Mouse (Mus musculus): Measurements from ENCODE around the gene Rbms3. TPM values are rescaled to one million over a fixed set of nuclear protein-coding genes. Genes with fewer than 3 reads are reported as not detected.

The Rbms3 gene
- polyA plus RNA-seq, 1 experiment from 2014 or later = 41.2 TPM

GRCm38 (mm10) chr9:116592486-116592885 lies 1037.2 kb downstream of the Rbms3 start:
- WGBS (ENCODE audit: insufficient replicate concordance) = 81% methylated on average over 4 of the region's 4 CpGs
- Histone ChIP-seq H3K9me3 (replicated peaks; ENCODE audit: control insufficient read depth, low read length) (peaks cover 2% of the 10 kb centered on the region; the same call in 1 of the 2 replicates), H3K4me3 (ENCODE audit: low read depth, low read length) (no peak overlapping the region), H3K4me2 (no peak overlapping the region), H3K4me1 (ENCODE audit: control insufficient read depth, insufficient read depth, low read length) (no peaks in the 10 kb centered on the region), H3K36me3 (ENCODE audit: control insufficient read depth, insufficient read depth, low read length) (no peaks in the 10 kb centered on the region), H3K27me3 (ENCODE audit: control insufficient read depth, insufficient read depth, low read length) (no peaks in the 10 kb centered on the region), H3K9ac (ENCODE audit: low read depth, low read length) (no peak overlapping the region), H3K27ac (ENCODE audit: low read depth, low read length) (no peak overlapping the region)
- no peak for ATAC-seq (replicated peaks; ENCODE audit: insufficient number of reproducible peaks, low FRiP score, low TSS enrichment)

GRCm38 (mm10) chr9:116591071-116591470 lies 1038.6 kb downstream of the Rbms3 start:
- ATAC-seq (replicated peaks; ENCODE audit: insufficient number of reproducible peaks, low FRiP score, low TSS enrichment) = no peak
- H3K9me3 ChIP-seq (replicated peaks; ENCODE audit: control insufficient read depth, low read length) = peaks cover 2% of the 10 kb centered on the region; the same call in 1 of the 2 replicates
- H3K4me2 ChIP-seq = no peak overlapping the region
- 82% methylated on average over 9 of the region's 9 CpGs for WGBS (ENCODE audit: insufficient replicate concordance)
- H3K4me3 ChIP-seq (ENCODE audit: low read depth, low read length) = no peak overlapping the region
- H3K27me3 ChIP-seq (ENCODE audit: control insufficient read depth, insufficient read depth, low read length) = no peaks in the 10 kb centered on the region
- no peak overlapping the region for H3K27ac ChIP-seq (ENCODE audit: low read depth, low read length)
- no peaks in the 10 kb centered on the region for H3K4me1 ChIP-seq (ENCODE audit: control insufficient read depth, insufficient read depth, low read length)
- H3K36me3 ChIP-seq (ENCODE audit: control insufficient read depth, insufficient read depth, low read length) = no peaks in the 10 kb centered on the region
- no peak overlapping the region for H3K9ac ChIP-seq (ENCODE audit: low read depth, low read length)

- Histone ChIP-seq H3K9ac (ENCODE audit: low read depth, low read length) (no peak overlapping the region), H3K4me2 (no peak overlapping the region), H3K9me3 (replicated peaks; ENCODE audit: control insufficient read depth, low read length) (no peaks in the 10 kb centered on the region), H3K4me3 (ENCODE audit: low read depth, low read length) (no peak overlapping the region), H3K27ac (ENCODE audit: low read depth, low read length) (no peak overlapping the region), H3K4me1 (ENCODE audit: control insufficient read depth, insufficient read depth, low read length) (no peaks in the 10 kb centered on the region), H3K36me3 (ENCODE audit: control insufficient read depth, insufficient read depth, low read length) (no peaks in the 10 kb centered on the region), H3K27me3 (ENCODE audit: control insufficient read depth, insufficient read depth, low read length) (no peaks in the 10 kb centered on the region)
- WGBS (ENCODE audit: insufficient replicate concordance) = 57% methylated on average over 2 of the region's 2 CpGs
- no peak for ATAC-seq (replicated peaks; ENCODE audit: insufficient number of reproducible peaks, low FRiP score, low TSS enrichment)
Observed at GRCm38 (mm10) chr9:116569680-116570079, 1060.0 kb downstream of the Rbms3 start.

DNA sequence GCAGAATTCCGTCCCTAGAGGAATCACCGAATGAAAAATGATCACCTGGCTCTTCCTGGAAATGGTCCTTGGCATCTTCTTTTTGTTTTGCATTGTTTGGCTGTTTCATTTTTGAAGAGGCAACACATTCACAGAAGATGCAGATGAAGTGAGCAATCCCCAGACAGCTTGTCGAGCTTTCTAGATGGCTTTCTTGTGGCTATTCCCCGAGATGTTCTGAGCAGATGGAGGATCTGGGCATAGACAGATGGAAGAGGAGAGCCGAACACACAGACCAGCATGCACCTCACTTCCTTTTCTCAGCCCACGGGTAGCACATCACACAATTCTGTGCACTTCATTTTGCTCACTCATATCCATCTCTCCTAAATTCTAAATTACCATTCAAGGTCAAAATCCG lies 1063.0 kb downstream of the Rbms3 start:
- Histone ChIP-seq H3K27me3 (ENCODE audit: control insufficient read depth, insufficient read depth, low read length) (no peaks in the 10 kb centered on the region), H3K9ac (ENCODE audit: low read depth, low read length) (no peak overlapping the region), H3K4me1 (ENCODE audit: control insufficient read depth, insufficient read depth, low read length) (no peaks in the 10 kb centered on the region), H3K4me2 (no peak overlapping the region), H3K36me3 (ENCODE audit: control insufficient read depth, insufficient read depth, low read length) (no peaks in the 10 kb centered on the region), H3K27ac (ENCODE audit: low read depth, low read length) (no peak overlapping the region), H3K4me3 (ENCODE audit: low read depth, low read length) (no peak overlapping the region), H3K9me3 (replicated peaks; ENCODE audit: control insufficient read depth, low read length) (no peaks in the 10 kb centered on the region)
- ATAC-seq (replicated peaks; ENCODE audit: insufficient number of reproducible peaks, low FRiP score, low TSS enrichment) = no peak
- WGBS (ENCODE audit: insufficient replicate concordance) = 87% methylated on average over 7 of the region's 7 CpGs

DNA sequence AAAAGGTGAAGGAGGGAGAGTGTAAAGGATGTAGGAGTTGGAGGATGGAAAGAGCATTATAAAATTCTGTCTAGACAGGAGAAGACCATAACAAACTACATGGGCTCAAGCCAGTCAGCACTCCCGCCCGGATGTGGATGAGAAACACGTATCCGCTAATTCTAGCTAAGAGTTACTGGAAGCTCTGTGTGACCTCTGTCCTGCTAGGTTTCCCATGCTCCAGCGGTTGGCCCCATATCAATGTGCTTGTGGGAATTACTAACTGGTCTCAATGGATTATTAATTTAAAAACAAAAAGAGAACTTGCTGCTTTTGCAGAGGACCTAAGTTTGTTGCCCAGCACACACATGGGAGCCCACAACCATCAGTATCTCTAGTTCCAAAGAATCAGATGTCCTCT lies 1071.9 kb downstream of the Rbms3 start:
- no peaks in the 10 kb centered on the region for H3K4me1 ChIP-seq (ENCODE audit: control insufficient read depth, insufficient read depth, low read length)
- no peaks in the 10 kb centered on the region for H3K9me3 ChIP-seq (replicated peaks; ENCODE audit: control insufficient read depth, low read length)
- H3K27ac ChIP-seq (ENCODE audit: low read depth, low read length) = no peak overlapping the region
- ATAC-seq (replicated peaks; ENCODE audit: insufficient number of reproducible peaks, low FRiP score, low TSS enrichment) = no peak
- H3K27me3 ChIP-seq (ENCODE audit: control insufficient read depth, insufficient read depth, low read length) = no peaks in the 10 kb centered on the region
- H3K36me3 ChIP-seq (ENCODE audit: control insufficient read depth, insufficient read depth, low read length) = no peaks in the 10 kb centered on the region
- 94% methylated on average over 5 of the region's 5 CpGs for WGBS (ENCODE audit: insufficient replicate concordance)
- H3K4me2 ChIP-seq = no peak overlapping the region
- no peak overlapping the region for H3K9ac ChIP-seq (ENCODE audit: low read depth, low read length)
- no peak overlapping the region for H3K4me3 ChIP-seq (ENCODE audit: low read depth, low read length)

- H3K36me3 ChIP-seq (ENCODE audit: control insufficient read depth, insufficient read depth, low read length) = no peaks in the 10 kb centered on the region
- H3K27me3 ChIP-seq (ENCODE audit: control insufficient read depth, insufficient read depth, low read length) = no peaks in the 10 kb centered on the region
- no peak overlapping the region for H3K27ac ChIP-seq (ENCODE audit: low read depth, low read length)
- no peak for ATAC-seq (replicated peaks; ENCODE audit: insufficient number of reproducible peaks, low FRiP score, low TSS enrichment)
- 39% methylated on average over 8 of the region's 8 CpGs for WGBS (ENCODE audit: insufficient replicate concordance)
- no peak overlapping the region for H3K9ac ChIP-seq (ENCODE audit: low read depth, low read length)
- no peak overlapping the region for H3K4me3 ChIP-seq (ENCODE audit: low read depth, low read length)
- H3K9me3 ChIP-seq (replicated peaks; ENCODE audit: control insufficient read depth, low read length) = no peaks in the 10 kb centered on the region
- no peaks in the 10 kb centered on the region for H3K4me1 ChIP-seq (ENCODE audit: control insufficient read depth, insufficient read depth, low read length)
- H3K4me2 ChIP-seq = no peak overlapping the region
Observed at GRCm38 (mm10) chr9:116556641-116557040, 1073.1 kb downstream of the Rbms3 start.

DNA sequence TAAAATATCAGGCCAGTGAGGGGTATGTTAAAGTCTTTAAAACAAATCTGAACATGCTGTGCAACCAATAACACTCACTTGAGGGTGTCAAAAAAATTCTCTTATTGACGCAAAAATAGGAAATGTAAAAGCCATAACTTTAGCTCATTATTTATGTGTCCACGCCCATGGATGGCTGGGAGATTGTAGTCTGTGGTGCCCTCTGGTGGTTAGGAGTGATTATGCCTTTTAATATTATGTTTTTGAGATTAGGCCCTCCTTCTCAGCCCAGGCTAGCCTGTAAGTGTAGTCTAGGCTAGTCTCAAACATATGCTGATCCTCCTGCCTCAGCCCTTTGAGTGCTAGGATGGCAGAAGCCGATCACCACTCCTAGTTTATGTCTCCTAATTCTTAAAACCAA lies 1076.5 kb downstream of the Rbms3 start:
- no peaks in the 10 kb centered on the region for H3K9me3 ChIP-seq (replicated peaks; ENCODE audit: control insufficient read depth, low read length)
- 80% methylated on average over 3 of the region's 3 CpGs for WGBS (ENCODE audit: insufficient replicate concordance)
- no peak overlapping the region for H3K4me2 ChIP-seq
- H3K4me1 ChIP-seq (ENCODE audit: control insufficient read depth, insufficient read depth, low read length) = no peaks in the 10 kb centered on the region
- no peak overlapping the region for H3K4me3 ChIP-seq (ENCODE audit: low read depth, low read length)
- ATAC-seq (replicated peaks; ENCODE audit: insufficient number of reproducible peaks, low FRiP score, low TSS enrichment) = no peak
- no peak overlapping the region for H3K9ac ChIP-seq (ENCODE audit: low read depth, low read length)
- H3K36me3 ChIP-seq (ENCODE audit: control insufficient read depth, insufficient read depth, low read length) = no peaks in the 10 kb centered on the region
- no peak overlapping the region for H3K27ac ChIP-seq (ENCODE audit: low read depth, low read length)
- H3K27me3 ChIP-seq (ENCODE audit: control insufficient read depth, insufficient read depth, low read length) = no peaks in the 10 kb centered on the region

- Histone ChIP-seq H3K4me3 (ENCODE audit: low read depth, low read length) (no peak overlapping the region), H3K9ac (ENCODE audit: low read depth, low read length) (no peak overlapping the region), H3K9me3 (replicated peaks; ENCODE audit: control insufficient read depth, low read length) (no peaks in the 10 kb centered on the region), H3K27me3 (ENCODE audit: control insufficient read depth, insufficient read depth, low read length) (no peaks in the 10 kb centered on the region), H3K27ac (ENCODE audit: low read depth, low read length) (no peak overlapping the region), H3K4me2 (no peak overlapping the region), H3K4me1 (ENCODE audit: control insufficient read depth, insufficient read depth, low read length) (no peaks in the 10 kb centered on the region), H3K36me3 (ENCODE audit: control insufficient read depth, insufficient read depth, low read length) (no peaks in the 10 kb centered on the region)
- WGBS (ENCODE audit: insufficient replicate concordance) = 77% methylated on average over 4 of the region's 4 CpGs
- ATAC-seq (replicated peaks; ENCODE audit: insufficient number of reproducible peaks, low FRiP score, low TSS enrichment) = no peak
Observed at GRCm38 (mm10) chr9:116546156-116546555, 1083.6 kb downstream of the Rbms3 start.

GRCm38 (mm10) chr9:116542793-116543192 lies 1086.9 kb downstream of the Rbms3 start:
- Histone ChIP-seq H3K4me2 (no peak overlapping the region), H3K36me3 (ENCODE audit: control insufficient read depth, insufficient read depth, low read length) (no peaks in the 10 kb centered on the region), H3K9ac (ENCODE audit: low read depth, low read length) (no peak overlapping the region), H3K4me1 (ENCODE audit: control insufficient read depth, insufficient read depth, low read length) (no peaks in the 10 kb centered on the region), H3K9me3 (replicated peaks; ENCODE audit: control insufficient read depth, low read length) (no peaks in the 10 kb centered on the region), H3K27ac (ENCODE audit: low read depth, low read length) (no peak overlapping the region), H3K27me3 (ENCODE audit: control insufficient read depth, insufficient read depth, low read length) (no peaks in the 10 kb centered on the region), H3K4me3 (ENCODE audit: low read depth, low read length) (no peak overlapping the region)
- WGBS (ENCODE audit: insufficient replicate concordance) = 84% methylated on average over 4 of the region's 4 CpGs
- ATAC-seq (replicated peaks; ENCODE audit: insufficient number of reproducible peaks, low FRiP score, low TSS enrichment) = no peak

All from heart, embryonic 11.5 days (tissue).